Mouse (Mus musculus) testis, adult 2 months (tissue): Measurements from ENCODE around the gene Gm21981.

Experiments
- CTCF ChIP-seq: fragments of 200-500 bp; IDR thresholded peaks from 2 replicates; pipeline ENCODE4 v1.5.1; 2012; ENCODE audit warnings: low read depth, mild to moderate bottlenecking, inconsistent platforms, low read length, moderate library complexity; ENCODE audit not compliant: control insufficient read depth, insufficient read depth, insufficient replicate concordance
- POLR2A ChIP-seq: fragments of 200-500 bp; IDR thresholded peaks from 2 replicates; pipeline ENCODE4 v1.6.1; 2012; ENCODE audit warnings: low read depth, mild to moderate bottlenecking, inconsistent platforms, low read length, moderate library complexity; ENCODE audit not compliant: control insufficient read depth

- TF ChIP-seq CTCF, result no peak
- TF ChIP-seq POLR2A, result no peak
Observed at GRCm38 (mm10) chr17:47669166-47669565, 25.1 kb downstream of the Gm21981 start.
